Mouse (Mus musculus): ENCODE data around the gene Kcna1. TPM values are rescaled to one million over a fixed set of nuclear protein-coding genes. Genes with fewer than 3 reads are reported as not detected.

Kcna1 gene
- polyA plus RNA-seq, 1 experiment from 2014 or later, result 0.07 TPM

GRCm38 (mm10) chr6:126595805-126596629 lies 50.2 kb downstream of the Kcna1 start:
- H3K4me2 ChIP-seq, result no peak overlapping the region
- no peaks in the 10 kb centered on the region for H3K4me1 ChIP-seq (replicated peaks)
- 63% methylated on average over 18 of the region's 18 CpGs for WGBS (ENCODE audit: insufficient replicate concordance)
- no peak for DNase-seq
- no peaks in the 10 kb centered on the region for H3K27me3 ChIP-seq
- H3K9ac ChIP-seq, result no peak overlapping the region
- H3K27ac ChIP-seq, result no peak overlapping the region
- H3K4me3 ChIP-seq (replicated peaks), result no peak overlapping the region
- H3K9me3 ChIP-seq (replicated peaks), result no peaks in the 10 kb centered on the region
- ATAC-seq (ENCODE audit: low read depth), result no peak
- H3K36me3 ChIP-seq, result no peaks in the 10 kb centered on the region

- no peaks in the 10 kb centered on the region for H3K4me1 ChIP-seq (replicated peaks)
- DNase-seq (no peak), ATAC-seq (ENCODE audit: low read depth) (no peak)
- H3K9ac ChIP-seq, result no peak overlapping the region
- H3K27ac ChIP-seq, result no peak overlapping the region
- H3K36me3 ChIP-seq, result no peaks in the 10 kb centered on the region
- H3K27me3 ChIP-seq, result no peaks in the 10 kb centered on the region
- H3K9me3 ChIP-seq (replicated peaks), result no peaks in the 10 kb centered on the region
- WGBS (ENCODE audit: insufficient replicate concordance), result 42% methylated on average over 5 of the region's 5 CpGs
- H3K4me2 ChIP-seq, result no peak overlapping the region
- no peak overlapping the region for H3K4me3 ChIP-seq (replicated peaks)
Measured at GRCm38 (mm10) chr6:126595130-126595529, 51.1 kb downstream of the Kcna1 start.

GRCm38 (mm10) chr6:126594365-126594764 lies 51.8 kb downstream of the Kcna1 start:
- no peak for ATAC-seq (ENCODE audit: low read depth)
- Histone ChIP-seq H3K4me1 (replicated peaks) (no peaks in the 10 kb centered on the region), H3K4me2 (no peak overlapping the region), H3K9me3 (replicated peaks) (no peaks in the 10 kb centered on the region), H3K27me3 (no peaks in the 10 kb centered on the region), H3K27ac (no peak overlapping the region), H3K36me3 (no peaks in the 10 kb centered on the region), H3K9ac (no peak overlapping the region), H3K4me3 (replicated peaks) (no peak overlapping the region)
- WGBS (ENCODE audit: insufficient replicate concordance), result 69% methylated on average over 8 of the region's 8 CpGs
- no peak for DNase-seq

- ATAC-seq (ENCODE audit: low read depth), result no peak
- no peak overlapping the region for H3K4me2 ChIP-seq
- 55% methylated on average over 4 of the region's 4 CpGs for WGBS (ENCODE audit: insufficient replicate concordance)
- H3K9ac ChIP-seq, result no peak overlapping the region
- H3K36me3 ChIP-seq, result no peaks in the 10 kb centered on the region
- no peak for DNase-seq
- no peak overlapping the region for H3K27ac ChIP-seq
- H3K4me1 ChIP-seq (replicated peaks), result no peaks in the 10 kb centered on the region
- no peak overlapping the region for H3K4me3 ChIP-seq (replicated peaks)
- H3K27me3 ChIP-seq, result no peaks in the 10 kb centered on the region
- no peaks in the 10 kb centered on the region for H3K9me3 ChIP-seq (replicated peaks)
Measured at GRCm38 (mm10) chr6:126593336-126593735, 52.8 kb downstream of the Kcna1 start.

Other genes with a start within 250 kb of the Kcna1 start
- gene Kcna5, start 111.0 kb downstream of the Kcna1 start, polyA plus RNA-seq (2015; fragmentation: Nextera tagmentation; extraction: Ambion mirVana), result 0.13 and 0.14 TPM in 2 replicates
- 0.10 and 0.17 TPM in 2 replicates for gene Kcna6, start 94.3 kb upstream of the Kcna1 start, polyA plus RNA-seq (2015; fragmentation: Nextera tagmentation; extraction: Ambion mirVana)
- 176 and 193 TPM in 2 replicates for gene Ndufa9, start 202.8 kb upstream of the Kcna1 start, polyA plus RNA-seq (2015; fragmentation: Nextera tagmentation; extraction: Ambion mirVana)
- gene Akap3, start 206.7 kb upstream of the Kcna1 start, polyA plus RNA-seq (2015; fragmentation: Nextera tagmentation; extraction: Ambion mirVana), result not detected in 2 replicates